Mouse (Mus musculus) cerebellum, adult 2 months (tissue): ENCODE measurements around the gene Cenpm.

ENCODE experiments used
- CTCF ChIP-seq: fragments of 200-500 bp; IDR thresholded peaks from 2 replicates; pipeline ENCODE4 v1.5.1; 2011; ENCODE audit warnings: low read depth, mild to moderate bottlenecking, control low read depth, low read length, moderate library complexity, borderline replicate concordance; ENCODE audit not compliant: insufficient read depth
- POLR2A ChIP-seq: fragments of 200-500 bp; IDR thresholded peaks from 2 replicates; pipeline ENCODE4 v1.6.1; 2011; ENCODE audit warnings: low read length, control low read depth, borderline replicate concordance; ENCODE audit not compliant: insufficient read depth

DNA sequence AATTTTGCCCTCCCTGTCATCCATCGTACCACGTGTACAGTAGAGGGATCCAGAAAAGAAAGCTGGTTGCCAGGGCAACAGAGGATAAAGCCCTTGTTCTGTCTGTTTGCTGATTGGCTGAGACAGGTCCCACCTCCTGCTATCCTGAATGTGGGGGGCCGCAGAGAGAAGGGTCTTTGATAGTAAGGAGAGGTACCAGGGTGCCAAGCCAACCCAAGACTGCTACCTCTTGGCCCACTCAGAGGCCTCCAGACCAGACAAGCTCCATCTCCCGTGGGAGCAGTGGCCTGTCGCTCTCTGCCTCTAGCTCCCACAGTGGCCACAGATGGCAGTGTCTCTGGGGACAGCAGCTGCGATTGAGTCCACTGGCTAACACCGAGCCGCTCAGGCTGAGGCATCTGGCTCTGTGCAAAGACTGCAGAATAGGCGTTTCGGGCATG is 11.4 kb upstream of the Cenpm start:
- no peak; the same call in 1 of the 2 replicates for TF ChIP-seq CTCF
- TF ChIP-seq POLR2A, result no peak
